Mouse (Mus musculus) heart, postnatal 0 days (tissue): ENCODE results near the gene B3gntl1. TPM values are rescaled to one million over a fixed set of nuclear protein-coding genes. Genes with fewer than 3 reads are reported as not detected.

ENCODE experiments used
- ATAC-seq: fragments of 200-750 bp; cut with Nextera tagmentation; 2 replicates; pipeline ENCODE4 v1.8.0; 2017; ENCODE audit warnings: low read depth, moderate number of reproducible peaks, moderate library complexity; ENCODE audit not compliant: insufficient read depth
- DNase-seq: peaks from one replicate; pipeline ENCODE4 v3.0.0-alpha.2; 2016; ENCODE audit warnings: low spot score
- H3K27ac ChIP-seq: fragments of 300-500 bp; sonication (generic); 2 replicates; pipeline ENCODE4 v1.5.1; 2014; ENCODE audit warnings: low read depth, mild to moderate bottlenecking
- H3K27me3 ChIP-seq: fragments of 300-500 bp; sonication (generic); 2 replicates; pipeline ENCODE4 v1.6.1; 2014; ENCODE audit warnings: low read length, mixed read lengths; ENCODE audit not compliant: control insufficient read depth, insufficient read depth
- H3K36me3 ChIP-seq: fragments of 300-500 bp; sonication (generic); replicated peaks from 2 replicates; pipeline ENCODE4 v1.6.1; 2014; ENCODE audit warnings: low read length, mixed read lengths; ENCODE audit not compliant: control insufficient read depth, insufficient read depth
- H3K4me1 ChIP-seq: fragments of 300-500 bp; sonication (generic); 2 replicates; pipeline ENCODE4 v1.6.1; 2014; ENCODE audit warnings: antibody characterized with exemption; ENCODE audit not compliant: control insufficient read depth, insufficient read depth
- H3K4me2 ChIP-seq: fragments of 300-500 bp; sonication (generic); 2 replicates; pipeline ENCODE4 v1.6.1; 2014; ENCODE audit warnings: low read depth, mild to moderate bottlenecking, low read length, moderate library complexity
- H3K4me3 ChIP-seq: fragments of 300-500 bp; sonication (generic); 2 replicates; pipeline ENCODE4 v1.5.1; 2014; ENCODE audit warnings: low read depth, low read length
- H3K9ac ChIP-seq: fragments of 300-500 bp; sonication (generic); replicated peaks from 2 replicates; pipeline ENCODE4 v1.6.1; 2014; ENCODE audit warnings: low read depth, low read length, mixed read lengths
- H3K9me3 ChIP-seq: fragments of 300-500 bp; sonication (generic); replicated peaks from 2 replicates; pipeline ENCODE4 v1.6.1; 2016; ENCODE audit warnings: low read length; ENCODE audit not compliant: control insufficient read depth
- CTCF ChIP-seq: IDR thresholded peaks from 2 replicates; pipeline ENCODE4 v1.5.1; 2016; ENCODE audit warnings: antibody characterized with exemption, control low read depth, low read depth
- EP300 ChIP-seq: IDR thresholded peaks from 2 replicates; pipeline ENCODE4 v1.6.1; 2016; ENCODE audit warnings: antibody characterized with exemption, low read depth
- WGBS: fragments of 180-500 bp; shearing (Covaris S2); extraction: QIAGEN DNeasy Blood & Tissue Kit; methylation state at CpG from one replicate; pipeline ENCODE4 v1.1.7; 2014; 5-methylcytosine and 5-hydroxymethylcytosine counted together
- polyA plus RNA-seq: library from polyadenylated mRNA; unstranded; fragments of >200 nt; fragmentation: Nextera tagmentation; extraction: Ambion mirVana; gene quantifications from 2 replicates; pipeline ENCODE4 v1.2.1, GENCODE M21; 2015
- total RNA-seq: library from RNA; depleted of rRNA; stranded (reverse); fragments of >200 nt; gene quantifications from 2 replicates; pipeline ENCODE4 v1.2.3, GENCODE M21; 2014; ENCODE audit warnings: low replicate concordance

Gene B3gntl1
- total and polyA plus RNA-seq, 2 experiments from 2014 or later, result 4.3 to 4.7 TPM

DNA sequence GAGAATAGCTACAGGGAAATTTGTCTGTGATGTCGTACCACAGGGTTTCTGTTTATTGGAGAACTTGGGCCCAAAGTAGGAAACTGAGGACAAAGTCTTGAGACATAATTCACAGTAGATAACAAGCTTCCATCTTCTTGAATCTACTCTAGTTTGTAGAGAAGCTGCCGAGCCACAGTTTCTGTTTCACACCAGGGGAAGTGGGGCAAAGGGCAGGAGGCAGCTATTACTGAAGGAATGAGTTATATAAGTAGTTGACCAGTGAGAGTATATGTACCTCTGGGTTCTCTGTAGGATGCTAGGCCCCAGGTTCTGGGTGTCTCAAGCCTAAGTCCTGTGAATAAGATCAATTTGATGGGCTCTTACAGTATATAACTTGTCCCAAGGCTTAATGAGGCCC, 40.6 kb upstream of the B3gntl1 start:
- no peak overlapping the region for H3K4me2 ChIP-seq
- H3K4me3 ChIP-seq, result no peak overlapping the region
- H3K36me3 ChIP-seq, result peaks cover 28% of the 10 kb centered on the region
- H3K9me3 ChIP-seq, result no peaks in the 10 kb centered on the region
- TF ChIP-seq EP300 (no peak), CTCF (no peak)
- H3K9ac ChIP-seq, result no peak overlapping the region
- H3K27me3 ChIP-seq, result no peaks in the 10 kb centered on the region
- H3K27ac ChIP-seq, result no peak overlapping the region
- 84% methylated on average over 2 of the region's 2 CpGs for WGBS
- H3K4me1 ChIP-seq, result no peaks in the 10 kb centered on the region
- DNase-seq, result no peak
- ATAC-seq, result no peak

- 91% methylated on average over 6 of the region's 6 CpGs for WGBS
- Histone ChIP-seq H3K4me1 (no peaks in the 10 kb centered on the region), H3K27ac (no peak overlapping the region), H3K36me3 (peaks cover 28% of the 10 kb centered on the region), H3K9me3 (no peaks in the 10 kb centered on the region), H3K9ac (no peak overlapping the region), H3K4me2 (no peak overlapping the region), H3K4me3 (no peak overlapping the region), H3K27me3 (no peaks in the 10 kb centered on the region)
- TF ChIP-seq EP300 (no peak), CTCF (no peak)
- ATAC-seq (no peak), DNase-seq (no peak)
Measured at GRCm38 (mm10) chr11:121712987-121713386, 40.0 kb upstream of the B3gntl1 start.

GRCm38 (mm10) chr11:121710245-121710644, 37.3 kb upstream of the B3gntl1 start:
- Histone ChIP-seq H3K4me1 (no peaks in the 10 kb centered on the region), H3K9me3 (no peaks in the 10 kb centered on the region), H3K4me2 (no peak overlapping the region), H3K27ac (no peak overlapping the region), H3K4me3 (no peak overlapping the region), H3K27me3 (no peaks in the 10 kb centered on the region), H3K9ac (no peak overlapping the region), H3K36me3 (peaks cover 11% of the 10 kb centered on the region; the same call in 1 of the 2 replicates)
- 93% methylated on average over 5 of the region's 5 CpGs for WGBS
- ATAC-seq (no peak), DNase-seq (no peak)
- no peak for TF ChIP-seq CTCF
- TF ChIP-seq EP300, result no peak

DNA sequence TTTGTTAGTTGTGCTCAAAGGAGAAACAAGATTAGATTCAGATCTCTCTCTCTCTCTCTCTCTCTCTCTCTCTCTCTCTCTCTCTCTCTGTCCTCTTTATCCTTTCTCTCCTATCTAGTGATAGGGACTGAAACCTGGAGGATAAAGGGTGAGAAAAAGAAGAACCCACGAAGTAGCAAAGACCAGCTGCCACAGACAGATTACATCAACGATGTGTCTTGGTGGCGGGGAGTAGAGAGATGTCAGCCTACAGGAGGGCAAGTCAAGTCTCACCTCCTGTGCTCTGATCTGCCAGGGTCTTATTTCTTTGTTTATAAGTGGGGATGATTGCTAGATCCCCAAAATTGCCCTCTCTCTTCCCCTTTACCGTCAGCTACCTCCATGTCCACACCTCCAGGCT, 36.3 kb upstream of the B3gntl1 start:
- Histone ChIP-seq H3K27me3 (no peaks in the 10 kb centered on the region), H3K9ac (no peak overlapping the region), H3K4me1 (peaks cover 4% of the 10 kb centered on the region), H3K27ac (no peak overlapping the region), H3K36me3 (peaks cover 3% of the 10 kb centered on the region; the same call in 1 of the 2 replicates), H3K4me3 (no peak overlapping the region), H3K4me2 (no peak overlapping the region), H3K9me3 (no peaks in the 10 kb centered on the region)
- ATAC-seq (no peak), DNase-seq (no peak)
- TF ChIP-seq CTCF, result no peak
- no peak for TF ChIP-seq EP300
- 63% methylated on average over 4 of the region's 4 CpGs for WGBS

DNA sequence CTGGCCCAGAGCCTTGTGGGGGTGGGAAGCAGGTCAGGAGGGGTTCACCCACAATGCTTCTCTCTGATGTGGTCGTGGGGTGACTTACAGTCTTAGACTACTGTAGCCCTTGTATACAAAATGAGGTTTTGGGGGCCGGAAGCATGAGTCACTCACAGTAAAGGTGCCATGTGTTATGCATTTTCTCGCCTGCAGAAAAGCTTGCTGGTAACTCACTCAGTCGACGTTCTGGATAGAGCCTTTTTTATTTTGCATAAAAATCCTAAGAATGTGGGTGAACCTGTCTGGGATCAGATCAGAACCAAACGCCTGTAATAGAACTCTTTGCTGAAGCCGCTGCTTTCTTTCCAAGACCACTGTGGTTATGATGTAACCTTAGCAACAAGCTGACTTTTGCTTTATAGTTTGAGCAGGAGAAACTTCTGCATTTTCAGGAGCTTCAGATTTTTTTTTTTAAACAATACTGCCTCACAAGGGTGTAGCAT, 33.6 kb upstream of the B3gntl1 start:
- H3K4me3 ChIP-seq, result no peak overlapping the region
- no peak overlapping the region for H3K9ac ChIP-seq
- H3K27ac ChIP-seq, result no peak overlapping the region
- H3K27me3 ChIP-seq, result no peaks in the 10 kb centered on the region
- ATAC-seq, result no peak
- H3K4me1 ChIP-seq, result peaks cover 17% of the 10 kb centered on the region
- TF ChIP-seq EP300 (no peak), CTCF (no peak)
- peaks cover 3% of the 10 kb centered on the region; the same call in 1 of the 2 replicates for H3K36me3 ChIP-seq
- H3K9me3 ChIP-seq, result no peaks in the 10 kb centered on the region
- 44% methylated on average over 7 of the region's 7 CpGs for WGBS
- no peak for DNase-seq
- no peak overlapping the region for H3K4me2 ChIP-seq

DNA sequence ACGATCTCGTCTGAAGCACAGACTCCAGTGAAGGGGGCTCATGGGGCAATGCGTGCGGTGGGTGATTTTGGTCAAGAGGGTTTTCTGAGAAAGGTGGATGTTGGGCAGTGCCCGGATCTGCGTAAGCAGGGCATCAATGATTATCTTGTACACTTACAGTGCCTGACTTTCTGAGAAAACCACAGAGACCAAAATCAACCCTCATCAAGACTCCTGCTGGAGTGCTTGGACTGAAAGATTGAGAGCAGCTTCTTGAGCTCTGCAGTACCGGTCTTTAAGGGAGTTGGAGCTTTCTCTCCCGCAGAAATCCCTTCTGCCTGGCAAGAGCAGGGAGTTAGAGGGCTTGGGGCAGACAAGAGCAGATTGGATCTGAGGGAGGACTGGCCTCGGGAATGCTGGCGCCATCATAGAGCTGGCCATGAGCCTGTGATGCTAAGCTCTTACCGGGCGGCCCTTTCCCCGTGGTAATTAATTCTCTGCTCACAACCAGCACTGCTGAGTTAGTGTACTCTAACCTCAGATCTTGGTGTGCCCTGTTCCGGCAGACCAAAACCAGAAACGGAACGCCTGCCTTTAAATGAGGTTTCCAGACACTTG, 30.8 kb upstream of the B3gntl1 start:
- TF ChIP-seq CTCF (no peak), EP300 (no peak)
- H3K36me3 ChIP-seq, result no peaks in the 10 kb centered on the region; the same call in 1 of the 2 replicates
- H3K4me1 ChIP-seq, result peaks cover 17% of the 10 kb centered on the region
- H3K4me3 ChIP-seq, result peak overlapping the region; percentile 76
- peak overlapping the region; percentile 75; the same call in 1 of the 2 replicates for H3K27ac ChIP-seq
- H3K4me2 ChIP-seq, result peak overlapping the region; percentile 96
- no peak for DNase-seq
- peak overlapping the region; percentile 66 for H3K9ac ChIP-seq
- no peaks in the 10 kb centered on the region for H3K27me3 ChIP-seq
- H3K9me3 ChIP-seq, result no peaks in the 10 kb centered on the region
- ATAC-seq, result no peak
- WGBS, result 17% methylated on average over 16 of the region's 16 CpGs
